Mouse (Mus musculus) erythroblast, adult 5-6 weeks (primary cell): ENCODE data around the gene Gm49450. TPM values are rescaled to one million over a fixed set of nuclear protein-coding genes. Genes with fewer than 3 reads are reported as not detected.

Source experiments
- ATAC-seq: replicated peaks from 2 replicates; pipeline ENCODE4 v1.8.0; 2016; ENCODE audit warnings: moderate number of reproducible peaks, mild to moderate bottlenecking, moderate TSS enrichment, inconsistent platforms; ENCODE audit not compliant: poor library complexity, low FRiP score, severe bottlenecking
- total RNA-seq, 2 experiments: library from RNA; stranded (forward) in 1 of 2; stranded (reverse) in 1 of 2; fragments of 150-400 nt in 1 of 2; fragments of 200-764, 138-1000 nt in 1 of 2; gene quantifications; 2 replicates each; pipeline versions ENCODE4 v1.2.3 to v1.2.4; 2015 to 2017; ENCODE audit warnings: low replicate concordance in 2 of 2

Gene Gm49450
- total RNA-seq, 2 experiments from 2014 or later, result 4.7 TPM; not detected in 1

- no peak for ATAC-seq
Measured at GRCm38 (mm10) chr15:98894746-98895634, 58.4 kb downstream of the Gm49450 start.

DNA sequence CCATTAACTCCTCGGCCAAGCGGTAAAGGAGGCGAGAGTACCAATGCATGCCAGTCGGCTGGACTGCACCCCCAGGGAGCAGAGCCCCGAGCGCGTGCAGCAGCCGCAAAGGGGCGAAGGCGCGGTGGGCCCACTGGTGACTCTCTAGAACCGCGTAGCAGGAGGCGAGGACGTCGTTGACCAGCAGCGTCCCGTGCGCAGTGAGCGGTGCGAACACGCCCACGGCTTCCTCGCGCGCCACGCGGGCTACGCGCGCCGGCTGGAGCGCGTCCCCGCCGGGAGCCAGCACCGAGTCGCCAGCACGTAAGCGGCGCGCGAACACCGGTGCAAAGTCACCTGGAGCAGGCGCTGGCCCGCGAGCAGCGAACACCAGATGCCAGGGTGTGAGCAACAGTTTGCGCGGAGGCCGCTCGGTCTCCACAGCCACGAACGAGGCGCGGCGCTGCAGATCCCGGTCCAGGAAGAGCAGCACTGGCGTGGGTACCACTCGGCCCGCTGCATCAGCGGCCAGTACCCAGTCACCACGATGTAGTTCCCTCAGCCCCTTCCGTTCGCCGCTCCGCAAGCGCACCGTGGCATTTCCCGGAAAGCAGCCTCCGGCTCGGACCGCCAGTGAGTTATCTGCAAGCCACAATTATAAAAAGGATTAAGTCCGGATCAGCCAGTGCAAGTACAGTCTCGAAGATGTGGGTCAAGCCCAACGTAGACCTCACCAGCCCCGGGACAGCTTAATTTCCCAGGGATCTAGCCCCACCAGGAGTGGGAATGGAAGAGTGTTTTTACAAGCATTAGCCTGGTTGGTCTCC lies 59.2 kb downstream of the Gm49450 start, which contains the start of gene Rhebl1:
Gene Rhebl1 (minus strand): TSS at position 601 of the 806 bp plus-strand sequence.
- ATAC-seq, result no peak

- ATAC-seq, result no peak
Measured at GRCm38 (mm10) chr15:98893036-98893435, 60.3 kb downstream of the Gm49450 start.

DNA sequence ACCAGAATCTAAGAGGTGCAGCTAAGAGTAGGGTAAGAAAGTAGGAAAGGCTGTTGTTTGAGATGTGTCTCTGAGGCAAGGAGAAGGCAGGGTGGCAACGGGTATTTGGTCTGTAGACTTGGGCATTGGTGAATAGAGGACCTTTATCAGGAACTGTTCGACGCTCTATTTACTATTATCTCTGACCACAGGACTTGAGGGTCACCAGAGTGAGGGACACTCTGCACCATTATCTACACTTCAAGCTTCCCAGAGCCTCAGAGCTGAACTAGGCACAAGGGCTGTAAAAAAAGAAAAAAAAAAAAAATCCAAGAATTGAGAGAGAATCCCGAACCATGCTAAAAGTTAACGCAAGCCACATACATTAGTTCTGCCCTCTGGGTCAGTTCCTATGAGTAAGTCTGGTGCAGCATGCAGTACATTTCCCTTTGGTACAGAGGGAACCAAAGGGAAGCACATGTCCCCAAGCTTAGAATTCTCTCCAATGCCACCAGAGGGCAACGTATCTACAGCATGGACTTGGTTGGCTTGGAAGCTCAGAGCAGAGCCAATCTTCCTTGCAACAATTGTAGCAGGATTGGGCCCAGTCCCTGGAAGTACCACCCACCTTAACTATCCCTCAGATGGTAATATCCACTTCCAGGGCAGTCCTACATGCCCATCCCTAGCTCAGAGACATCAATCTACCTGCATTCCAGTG lies 61.3 kb downstream of the Gm49450 start:
- peak; percentile 54 for ATAC-seq

DNA sequence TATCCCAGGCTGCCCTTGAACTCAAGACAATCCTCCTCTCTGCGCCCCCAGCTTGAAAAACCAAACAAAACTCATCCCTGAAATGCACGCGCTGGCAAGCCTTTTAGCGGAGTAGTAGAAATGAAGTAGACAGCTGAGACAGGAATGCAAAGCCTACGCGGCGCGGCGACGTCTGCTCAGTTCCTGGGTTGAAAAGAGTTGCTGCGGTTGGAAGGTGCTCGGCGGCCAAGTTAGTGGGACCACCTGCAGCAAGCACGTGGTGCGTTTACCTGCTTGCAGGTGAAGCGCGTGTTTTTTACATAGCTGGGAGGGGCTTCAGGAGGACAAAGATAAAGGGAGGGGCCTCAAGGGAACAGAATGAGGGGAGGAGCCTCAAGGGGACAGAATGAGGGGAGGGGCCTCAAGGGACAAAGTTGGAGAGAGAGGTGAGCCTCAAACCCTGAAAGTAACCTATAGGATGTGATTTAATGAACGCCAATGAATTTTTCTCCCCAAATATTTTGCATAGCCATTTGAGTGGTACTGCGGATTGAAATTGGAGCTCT lies 62.1 kb downstream of the Gm49450 start:
- no peak for ATAC-seq

DNA sequence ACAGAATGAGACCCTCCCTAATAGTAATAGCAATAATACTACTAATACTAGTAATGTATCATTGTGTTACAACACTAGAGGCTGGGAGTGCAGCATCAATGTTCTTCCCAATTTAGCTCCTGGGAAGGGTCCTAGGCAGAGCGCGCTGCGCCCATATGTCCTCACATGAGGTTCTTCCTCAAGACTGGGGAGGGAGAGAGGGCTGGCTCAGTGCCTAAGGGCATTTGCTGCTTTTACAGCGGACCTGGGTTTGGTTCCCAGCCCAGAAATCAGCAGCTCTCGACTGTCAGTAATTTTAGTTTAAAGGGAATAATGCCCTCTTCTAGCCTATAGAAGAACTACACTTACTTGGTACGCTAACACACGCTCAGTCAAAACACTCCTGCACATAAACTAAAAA lies 65.8 kb downstream of the Gm49450 start:
- no peak for ATAC-seq

DNA sequence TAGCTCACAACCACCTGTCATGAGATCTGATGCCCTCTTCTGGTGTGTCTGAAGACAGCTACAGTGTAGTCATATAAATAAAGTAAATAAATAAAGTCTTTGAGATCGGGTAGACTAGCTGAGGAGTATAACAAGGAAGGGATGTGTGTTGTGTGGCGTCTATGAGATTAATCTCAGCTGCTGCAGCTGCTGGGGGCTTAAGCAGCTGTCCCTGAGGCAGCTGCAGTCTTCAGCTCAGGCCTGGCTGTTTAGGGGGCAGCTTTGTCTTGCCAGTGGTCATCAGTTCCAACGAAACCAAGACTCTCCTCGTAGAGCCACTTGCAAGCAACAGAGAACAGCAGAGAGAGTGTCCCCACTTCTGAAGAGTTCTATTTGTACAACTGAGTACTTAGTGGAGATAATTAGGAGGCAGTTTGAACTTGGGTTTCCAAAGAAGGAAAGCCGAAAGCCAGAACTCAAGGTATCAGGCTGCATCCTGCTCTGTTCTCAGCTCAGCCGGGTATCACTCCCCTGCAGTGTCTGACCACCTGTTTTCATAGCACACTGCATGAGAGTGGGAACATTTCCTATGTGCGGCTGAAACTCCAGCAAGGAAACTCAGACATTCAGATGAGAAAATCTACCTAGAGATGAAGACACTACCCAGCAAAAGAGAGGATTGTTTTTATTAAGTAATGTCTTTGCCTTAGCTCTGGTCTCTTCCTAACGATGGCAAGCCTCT lies 66.5 kb downstream of the Gm49450 start:
- no peak for ATAC-seq

DNA sequence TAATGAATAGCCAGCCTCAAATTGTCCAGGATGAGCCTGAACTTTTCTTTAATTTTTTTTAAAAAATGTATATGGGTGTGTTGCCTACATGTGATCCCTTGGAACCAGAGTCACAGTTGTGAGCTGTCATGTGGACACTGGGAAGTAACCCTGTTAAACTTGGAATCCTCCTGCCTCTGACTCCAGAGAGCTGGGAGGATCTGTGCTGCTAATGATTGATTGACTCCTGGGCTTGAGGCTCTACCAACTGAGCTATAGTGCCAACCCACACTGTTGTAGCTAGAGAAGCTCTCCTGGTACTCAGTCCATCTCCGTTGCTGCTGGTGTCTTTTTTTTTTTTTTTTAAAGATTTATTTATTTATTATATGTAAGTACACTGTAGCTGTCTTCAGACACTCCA lies 69.2 kb downstream of the Gm49450 start:
- no peak for ATAC-seq

DNA sequence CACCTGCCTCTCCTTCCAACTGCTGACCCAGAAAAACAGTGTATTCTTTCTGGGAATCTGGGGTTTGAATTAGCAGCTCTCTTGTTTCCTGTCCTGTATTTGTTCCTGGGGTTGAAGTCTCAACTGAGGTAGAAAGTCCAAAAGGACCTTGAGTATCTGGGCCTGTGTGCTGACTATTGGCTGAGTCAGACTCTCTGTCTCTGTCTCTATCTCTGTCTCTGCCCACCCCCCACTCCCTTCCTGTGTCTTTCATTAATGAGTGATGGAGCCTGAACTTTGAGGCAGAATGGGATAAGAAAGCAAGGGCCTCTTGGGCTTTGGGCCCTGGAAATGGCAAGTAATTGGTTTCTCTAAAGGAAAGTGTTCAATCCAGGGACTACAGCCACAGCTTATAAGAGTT lies 69.7 kb downstream of the Gm49450 start:
- ATAC-seq, result no peak

Other genes with a start within 250 kb of the Gm49450 start
- not detected in 2 replicates for gene Ccdc65, start 245.3 kb downstream of the Gm49450 start, total RNA-seq (2015; ENCODE audit: low replicate concordance)
- gene Ccdc65, start 245.3 kb downstream of the Gm49450 start, total RNA-seq (2017; ENCODE audit: low replicate concordance), result not detected in 2 replicates
- gene Fkbp11, start 225.4 kb downstream of the Gm49450 start, total RNA-seq (2015; ENCODE audit: low replicate concordance), result 1.2 TPM in 1 of 2 replicates, not detected in the other
- 0.84 and 1.0 TPM in 2 replicates for gene Fkbp11, start 225.4 kb downstream of the Gm49450 start, total RNA-seq (2017; ENCODE audit: low replicate concordance)
- gene Arf3, start 190.3 kb downstream of the Gm49450 start, total RNA-seq (2015; ENCODE audit: low replicate concordance), result 7.1 and 8.4 TPM in 2 replicates
- 4.6 and 8.1 TPM in 2 replicates for gene Arf3, start 190.3 kb downstream of the Gm49450 start, total RNA-seq (2017; ENCODE audit: low replicate concordance)
- gene Wnt10b, start 175.4 kb downstream of the Gm49450 start, total RNA-seq (2015; ENCODE audit: low replicate concordance), result 1.0 TPM in 1 of 2 replicates, not detected in the other
- not detected in 2 replicates for gene Wnt10b, start 175.4 kb downstream of the Gm49450 start, total RNA-seq (2017; ENCODE audit: low replicate concordance)
- gene Wnt1, start 163.7 kb downstream of the Gm49450 start, total RNA-seq (2015; ENCODE audit: low replicate concordance), result not detected in 2 replicates
- gene Wnt1, start 163.7 kb downstream of the Gm49450 start, total RNA-seq (2017; ENCODE audit: low replicate concordance), result not detected in 2 replicates
- not detected in 2 replicates for gene Ddn, start 144.1 kb downstream of the Gm49450 start, total RNA-seq (2015; ENCODE audit: low replicate concordance)
- gene Ddn, start 144.1 kb downstream of the Gm49450 start, total RNA-seq (2017; ENCODE audit: low replicate concordance), result not detected in 2 replicates
- 20.2 and 21.5 TPM in 2 replicates for gene Prkag1, start 122.0 kb downstream of the Gm49450 start, total RNA-seq (2015; ENCODE audit: low replicate concordance)
- gene Prkag1, start 122.0 kb downstream of the Gm49450 start, total RNA-seq (2017; ENCODE audit: low replicate concordance), result 35.1 and 37.9 TPM in 2 replicates
- 23.0 and 28.1 TPM in 2 replicates for gene Kmt2d, start 82.3 kb downstream of the Gm49450 start, total RNA-seq (2015; ENCODE audit: low replicate concordance)
- 27.9 and 31.8 TPM in 2 replicates for gene Kmt2d, start 82.3 kb downstream of the Gm49450 start, total RNA-seq (2017; ENCODE audit: low replicate concordance)
- gene Rhebl1, start 59.0 kb downstream of the Gm49450 start, total RNA-seq (2015; ENCODE audit: low replicate concordance), result 2.1 TPM in 1 of 2 replicates, not detected in the other
- 0.98 and 1.8 TPM in 2 replicates for gene Rhebl1, start 59.0 kb downstream of the Gm49450 start, total RNA-seq (2017; ENCODE audit: low replicate concordance)
- gene Dhh, start 55.0 kb downstream of the Gm49450 start, total RNA-seq (2015; ENCODE audit: low replicate concordance), result not detected in 2 replicates
- not detected in 2 replicates for gene Dhh, start 55.0 kb downstream of the Gm49450 start, total RNA-seq (2017; ENCODE audit: low replicate concordance)
- gene Lmbr1l, start 35.3 kb downstream of the Gm49450 start, total RNA-seq (2015; ENCODE audit: low replicate concordance), result 2.3 and 3.3 TPM in 2 replicates
- gene Lmbr1l, start 35.3 kb downstream of the Gm49450 start, total RNA-seq (2017; ENCODE audit: low replicate concordance), result 10.6 and 12.8 TPM in 2 replicates
- 804 and 902 TPM in 2 replicates for gene Tuba1b, start 19.0 kb downstream of the Gm49450 start, total RNA-seq (2015; ENCODE audit: low replicate concordance)
- 180 and 247 TPM in 2 replicates for gene Tuba1b, start 19.0 kb downstream of the Gm49450 start, total RNA-seq (2017; ENCODE audit: low replicate concordance)
- 15.3 and 19.6 TPM in 2 replicates for gene Tuba1a, start 152 bp upstream of the Gm49450 start, total RNA-seq (2015; ENCODE audit: low replicate concordance)
- gene Tuba1a, start 152 bp upstream of the Gm49450 start, total RNA-seq (2017; ENCODE audit: low replicate concordance), result 4.3 and 5.9 TPM in 2 replicates
- 73.8 and 96.1 TPM in 2 replicates for gene Tuba1c, start 76.3 kb upstream of the Gm49450 start, total RNA-seq (2015; ENCODE audit: low replicate concordance)
- gene Tuba1c, start 76.3 kb upstream of the Gm49450 start, total RNA-seq (2017; ENCODE audit: low replicate concordance), result 36.4 and 46.4 TPM in 2 replicates
- not detected in 2 replicates for gene Prph, start 101.6 kb upstream of the Gm49450 start, total RNA-seq (2015; ENCODE audit: low replicate concordance)
- gene Prph, start 101.6 kb upstream of the Gm49450 start, total RNA-seq (2017; ENCODE audit: low replicate concordance), result not detected in 2 replicates
- 11.9 and 21.7 TPM in 2 replicates for gene Troap, start 121.0 kb upstream of the Gm49450 start, total RNA-seq (2015; ENCODE audit: low replicate concordance)
- 20.4 and 28.1 TPM in 2 replicates for gene Troap, start 121.0 kb upstream of the Gm49450 start, total RNA-seq (2017; ENCODE audit: low replicate concordance)
- not detected in 2 replicates for gene C1ql4, start 134.3 kb upstream of the Gm49450 start, total RNA-seq (2015; ENCODE audit: low replicate concordance)
- gene C1ql4, start 134.3 kb upstream of the Gm49450 start, total RNA-seq (2017; ENCODE audit: low replicate concordance), result not detected in 2 replicates
- gene Dnajc22, start 139.6 kb upstream of the Gm49450 start, total RNA-seq (2015; ENCODE audit: low replicate concordance), result not detected in 2 replicates
- not detected in 2 replicates for gene Dnajc22, start 139.6 kb upstream of the Gm49450 start, total RNA-seq (2017; ENCODE audit: low replicate concordance)
- gene Spats2, start 172.4 kb upstream of the Gm49450 start, total RNA-seq (2015; ENCODE audit: low replicate concordance), result not detected in 2 replicates
- gene Spats2, start 172.4 kb upstream of the Gm49450 start, total RNA-seq (2017; ENCODE audit: low replicate concordance), result 2.6 TPM in 1 of 2 replicates, not detected in the other